Mouse (Mus musculus) forebrain, embryonic 11.5 days (tissue): ENCODE results near the gene Srgap1. TPM values are rescaled to one million over a fixed set of nuclear protein-coding genes. Genes with fewer than 3 reads are reported as not detected.

ENCODE experiments used
- ATAC-seq: fragments of 200-750 bp; cut with Nextera tagmentation; replicated peaks from 2 replicates; pipeline ENCODE4 v1.8.0; 2017; ENCODE audit warnings: moderate TSS enrichment; ENCODE audit not compliant: low FRiP score
- DNase-seq: peaks from one replicate; pipeline ENCODE4 v3.0.0-alpha.2; 2017; ENCODE audit warnings: low spot score
- H3K27ac ChIP-seq: fragments of 300-500 bp; sonication (generic); 2 replicates; pipeline ENCODE4 v1.5.1; 2014; ENCODE audit warnings: low read depth, low read length
- H3K27me3 ChIP-seq: fragments of 300-500 bp; sonication (generic); 2 replicates; pipeline ENCODE4 v1.6.1; 2014; ENCODE audit warnings: mild to moderate bottlenecking, low read length, mixed read lengths; ENCODE audit not compliant: control insufficient read depth, insufficient read depth
- H3K36me3 ChIP-seq: fragments of 300-500 bp; sonication (generic); 2 replicates; pipeline ENCODE4 v1.6.1; 2014; ENCODE audit warnings: mild to moderate bottlenecking, low read length, moderate library complexity, mixed read lengths; ENCODE audit not compliant: control insufficient read depth, insufficient read depth
- H3K4me1 ChIP-seq: fragments of 300-500 bp; sonication (generic); replicated peaks from 2 replicates; pipeline ENCODE4 v1.6.1; 2014; ENCODE audit warnings: low read length, mixed read lengths; ENCODE audit not compliant: control insufficient read depth, insufficient read depth
- H3K4me2 ChIP-seq: fragments of 300-500 bp; sonication (generic); 2 replicates; pipeline ENCODE4 v1.6.1; 2014; ENCODE audit warnings: low read depth, mild to moderate bottlenecking, low read length, moderate library complexity, mixed read lengths; ENCODE audit not compliant: severe bottlenecking
- H3K4me3 ChIP-seq: fragments of 300-500 bp; sonication (generic); 2 replicates; pipeline ENCODE4 v1.5.1; 2014; ENCODE audit warnings: low read depth, low read length
- H3K9ac ChIP-seq: fragments of 300-500 bp; sonication (generic); 2 replicates; pipeline ENCODE4 v1.6.1; 2014; ENCODE audit warnings: low read length
- H3K9me3 ChIP-seq: fragments of 300-500 bp; sonication (generic); 2 replicates; pipeline ENCODE4 v1.6.1; 2016; ENCODE audit warnings: low read length, mixed read lengths; ENCODE audit not compliant: control insufficient read depth
- WGBS: fragments of 180-500 bp; shearing (Covaris S2); extraction: QIAGEN DNeasy Blood & Tissue Kit; methylation state at CpG from one replicate; pipeline ENCODE4 v1.1.7; 2014; 5-methylcytosine and 5-hydroxymethylcytosine counted together
- polyA plus RNA-seq: library from polyadenylated mRNA; unstranded; fragments of >200 nt; fragmentation: Nextera tagmentation; extraction: Ambion mirVana; gene quantifications from 2 replicates; pipeline ENCODE4 v1.2.1, GENCODE M21; 2014

The Srgap1 gene
- polyA plus RNA-seq, 1 experiment from 2014 or later, result 12.0 TPM

DNA sequence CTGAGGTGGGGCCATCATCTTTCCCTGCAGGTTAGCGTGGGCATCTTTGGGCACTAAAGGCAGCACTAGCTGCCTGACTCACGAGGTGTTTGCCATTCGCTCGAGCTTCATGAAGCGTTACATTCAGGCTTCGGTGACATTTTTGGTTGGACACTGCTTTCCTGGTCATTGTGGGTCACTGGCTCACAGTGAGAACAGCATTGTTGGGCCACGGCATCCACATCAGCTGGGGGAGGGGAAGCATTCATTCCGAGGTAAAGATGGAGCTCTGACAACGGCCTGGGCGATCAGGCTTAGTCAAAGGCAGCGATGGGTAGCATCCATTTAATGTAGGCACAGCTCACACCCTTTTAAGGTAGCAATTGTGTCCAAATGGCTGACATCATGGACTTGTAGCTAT lies 240.3 kb downstream of the Srgap1 start:
- Histone ChIP-seq H3K27ac (no peak overlapping the region), H3K9ac (no peak overlapping the region)

GRCm38 (mm10) chr10:121805933-121806341 lies 241.2 kb downstream of the Srgap1 start:
- Histone ChIP-seq H3K36me3 (no peaks in the 10 kb centered on the region), H3K9me3 (no peaks in the 10 kb centered on the region), H3K4me1 (0 out of 2 replicates have a peak, but pooled peaks cover 2% of the 10 kb centered on the region), H3K27ac (no peak overlapping the region), H3K4me3 (no peak overlapping the region), H3K9ac (no peak overlapping the region), H3K27me3 (no peaks in the 10 kb centered on the region), H3K4me2 (no peak overlapping the region)
- no peak for ATAC-seq
- DNase-seq, result peak; percentile 32
- 78% methylated on average over 11 of the region's 11 CpGs for WGBS

More for the DNA sequence above, 240.3 kb downstream of the Srgap1 start:
- H3K4me2 ChIP-seq, result no peak overlapping the region
- DNase-seq (no peak), ATAC-seq (no peak)
- 0 out of 2 replicates have a peak, but pooled peaks cover 2% of the 10 kb centered on the region for H3K4me1 ChIP-seq
- no peaks in the 10 kb centered on the region for H3K9me3 ChIP-seq
- no peak overlapping the region for H3K4me3 ChIP-seq
- no peaks in the 10 kb centered on the region for H3K36me3 ChIP-seq
- H3K27me3 ChIP-seq, result no peaks in the 10 kb centered on the region
- WGBS, result 49% methylated on average over 11 of the region's 11 CpGs

DNA sequence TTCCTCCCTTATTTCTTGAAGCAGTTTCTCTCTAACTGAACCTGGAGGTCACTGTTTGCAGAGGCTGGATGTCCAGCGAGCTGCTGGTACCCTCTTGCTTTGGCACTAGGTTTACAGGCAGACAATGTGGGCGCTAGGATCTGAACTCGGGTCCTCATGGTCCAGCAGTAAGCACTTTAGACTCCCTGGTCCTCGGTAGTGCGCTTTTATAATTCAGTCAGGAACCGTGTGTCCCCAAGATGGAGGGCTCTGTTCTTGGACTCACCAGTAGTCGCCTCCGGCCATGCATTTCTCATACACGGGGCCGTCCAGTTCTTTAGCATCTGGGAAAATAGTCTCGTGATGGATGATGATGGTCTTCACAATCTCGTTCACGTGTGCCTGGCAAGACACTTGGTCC lies 242.6 kb downstream of the Srgap1 start:
- H3K9me3 ChIP-seq, result no peaks in the 10 kb centered on the region
- H3K27ac ChIP-seq, result no peak overlapping the region
- DNase-seq (peak; percentile 26), ATAC-seq (no peak)
- H3K36me3 ChIP-seq, result no peaks in the 10 kb centered on the region
- no peak overlapping the region for H3K4me2 ChIP-seq
- H3K9ac ChIP-seq, result no peak overlapping the region
- H3K4me3 ChIP-seq, result no peak overlapping the region
- 93% methylated on average over 13 of the region's 13 CpGs for WGBS
- H3K4me1 ChIP-seq, result 0 out of 2 replicates have a peak, but pooled peaks cover 2% of the 10 kb centered on the region
- H3K27me3 ChIP-seq, result no peaks in the 10 kb centered on the region

GRCm38 (mm10) chr10:121800041-121800440 lies 247.1 kb downstream of the Srgap1 start:
- H3K36me3 ChIP-seq, result no peaks in the 10 kb centered on the region; the same call in 1 of the 2 replicates

DNA sequence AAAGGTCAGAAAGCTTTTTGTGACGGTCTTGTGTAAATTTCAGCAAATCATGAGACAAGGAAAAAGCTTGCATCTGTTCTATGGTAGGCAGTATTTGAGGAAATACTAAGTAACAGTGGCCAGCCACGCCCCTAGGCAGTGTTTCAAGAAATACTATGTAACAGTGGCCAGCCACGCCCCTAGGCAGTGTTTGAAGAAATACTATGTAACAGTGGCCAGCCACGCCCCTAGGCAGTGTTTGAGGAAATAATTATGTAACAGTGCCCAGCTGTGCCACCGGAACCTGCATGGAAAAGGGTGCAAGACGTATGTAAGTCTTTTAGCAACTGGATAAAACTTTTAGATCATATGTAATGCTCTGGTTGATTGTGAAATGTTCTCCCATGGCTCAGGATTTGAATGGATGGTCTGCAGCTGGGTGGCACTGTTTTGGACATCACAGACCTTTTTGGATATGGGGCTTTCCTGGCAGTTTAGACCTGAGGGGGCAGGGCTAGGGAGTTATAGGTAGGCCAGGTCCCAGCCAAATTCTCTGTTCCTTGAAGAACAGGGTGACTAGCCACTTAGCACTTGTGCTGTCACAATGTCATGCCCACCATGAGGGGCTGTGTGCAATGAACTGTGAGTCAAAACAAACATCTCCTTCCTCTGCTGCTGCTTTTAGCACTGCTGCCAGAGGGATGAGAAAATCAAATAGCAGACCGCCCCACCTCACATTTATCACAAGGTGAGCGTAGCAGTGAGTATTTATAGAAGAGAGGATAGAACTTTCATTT lies 250.9 kb downstream of the Srgap1 start:
- H3K4me1 ChIP-seq, result no peaks in the 10 kb centered on the region
- H3K27me3 ChIP-seq, result no peaks in the 10 kb centered on the region
- no peak overlapping the region for H3K4me2 ChIP-seq
- DNase-seq, result peak; percentile 24
- 83% methylated on average over 8 of the region's 8 CpGs for WGBS
- no peak overlapping the region for H3K9ac ChIP-seq
- H3K9me3 ChIP-seq, result no peaks in the 10 kb centered on the region
- H3K4me3 ChIP-seq, result no peak overlapping the region
- ATAC-seq, result no peak
- no peak overlapping the region for H3K27ac ChIP-seq
- no peaks in the 10 kb centered on the region; the same call in 1 of the 2 replicates for H3K36me3 ChIP-seq

More at GRCm38 (mm10) chr10:121800041-121800440, 247.1 kb downstream of the Srgap1 start:
- Histone ChIP-seq H3K4me3 (no peak overlapping the region), H3K4me2 (no peak overlapping the region), H3K9me3 (no peaks in the 10 kb centered on the region), H3K9ac (no peak overlapping the region), H3K27me3 (no peaks in the 10 kb centered on the region), H3K27ac (no peak overlapping the region), H3K4me1 (no peaks in the 10 kb centered on the region)
- DNase-seq, result peak; percentile 32
- 95% methylated on average over 13 of the region's 13 CpGs for WGBS
- ATAC-seq, result no peak

DNA sequence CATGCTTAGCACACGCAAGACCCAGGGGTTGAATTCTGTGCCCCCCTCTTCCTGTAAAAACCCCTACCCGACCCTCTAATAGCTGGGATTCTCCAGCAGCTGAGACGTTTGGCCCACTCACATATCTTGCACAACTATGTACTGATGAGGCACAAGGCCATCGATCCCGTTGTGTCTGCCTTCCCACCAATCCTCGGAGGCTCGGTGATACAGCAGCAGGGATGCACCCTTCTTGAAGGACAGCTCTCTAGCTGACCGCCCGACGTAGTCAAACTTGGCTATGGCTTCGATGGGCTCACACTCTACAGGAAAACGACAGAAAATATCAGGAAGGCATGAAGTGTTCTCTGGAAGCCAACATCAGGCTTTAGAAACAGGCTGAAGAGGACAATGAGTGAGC lies 252.6 kb downstream of the Srgap1 start:
- peaks cover 2% of the 10 kb centered on the region; the same call in 1 of the 2 replicates for H3K4me1 ChIP-seq
- no peak overlapping the region for H3K27ac ChIP-seq
- DNase-seq (peak; percentile 20), ATAC-seq (no peak)
- 92% methylated on average over 12 of the region's 12 CpGs for WGBS
- H3K4me2 ChIP-seq, result no peak overlapping the region
- no peaks in the 10 kb centered on the region for H3K9me3 ChIP-seq
- no peak overlapping the region for H3K9ac ChIP-seq
- no peak overlapping the region for H3K4me3 ChIP-seq
- H3K27me3 ChIP-seq, result no peaks in the 10 kb centered on the region
- H3K36me3 ChIP-seq, result no peaks in the 10 kb centered on the region; the same call in 1 of the 2 replicates

DNA sequence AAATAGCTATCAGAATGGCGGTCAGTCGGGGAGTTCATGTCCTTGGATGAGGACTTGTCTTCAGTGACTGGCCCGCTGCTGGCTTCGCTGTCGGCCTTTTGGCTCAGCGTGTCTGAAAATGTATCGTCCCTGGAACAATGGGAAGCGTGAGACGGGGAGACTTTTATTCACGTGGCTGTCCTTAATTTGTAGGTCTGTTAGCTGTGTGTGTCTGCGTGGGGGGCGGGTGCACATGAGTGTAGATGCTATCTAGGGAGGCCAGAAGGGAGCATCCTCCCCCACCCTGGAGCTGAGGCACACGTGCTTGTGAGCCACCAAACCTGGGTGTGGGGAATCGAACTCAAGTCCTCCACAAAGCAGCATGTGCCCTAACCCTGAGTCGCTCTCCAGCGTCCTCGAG lies 254.5 kb downstream of the Srgap1 start:
- Histone ChIP-seq H3K4me3 (no peak overlapping the region), H3K9ac (no peak overlapping the region), H3K9me3 (no peaks in the 10 kb centered on the region), H3K4me1 (peaks cover 2% of the 10 kb centered on the region; the same call in 1 of the 2 replicates), H3K27me3 (no peaks in the 10 kb centered on the region), H3K4me2 (no peak overlapping the region), H3K27ac (no peak overlapping the region), H3K36me3 (no peaks in the 10 kb centered on the region; the same call in 1 of the 2 replicates)
- ATAC-seq (no peak), DNase-seq (peak; percentile 49)
- 90% methylated on average over 17 of the region's 17 CpGs for WGBS

DNA sequence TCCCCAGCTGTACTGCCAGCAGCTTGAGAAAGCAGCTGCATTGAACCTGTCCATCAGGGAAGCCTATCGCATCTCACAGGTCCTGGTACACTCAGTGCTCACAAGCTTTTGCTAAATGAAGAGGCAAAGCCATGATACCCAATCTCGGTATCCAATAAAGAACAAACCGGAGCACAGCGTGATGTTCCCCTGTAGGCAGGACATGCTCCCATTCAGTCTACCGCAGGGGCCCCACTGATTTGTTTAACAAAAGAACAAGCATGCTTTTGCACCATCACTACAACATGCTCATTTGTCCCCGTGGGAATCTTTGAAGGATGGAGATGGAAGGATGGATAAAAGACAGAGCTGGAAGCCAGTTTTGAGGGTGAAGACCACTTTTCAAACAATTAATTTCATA lies 257.0 kb downstream of the Srgap1 start:
- ATAC-seq (peak; percentile 67), DNase-seq (peak; percentile 53)
- no peak overlapping the region for H3K9ac ChIP-seq
- H3K27me3 ChIP-seq, result no peaks in the 10 kb centered on the region
- H3K4me3 ChIP-seq, result no peak overlapping the region
- no peaks in the 10 kb centered on the region; the same call in 1 of the 2 replicates for H3K36me3 ChIP-seq
- H3K27ac ChIP-seq, result no peak overlapping the region
- WGBS, result 17% methylated on average over 6 of the region's 6 CpGs
- H3K4me1 ChIP-seq, result peaks cover 2% of the 10 kb centered on the region; the same call in 1 of the 2 replicates
- H3K4me2 ChIP-seq, result no peak overlapping the region
- no peaks in the 10 kb centered on the region for H3K9me3 ChIP-seq
